Mouse (Mus musculus) hindbrain, embryonic 14.5 days (tissue): ENCODE measurements around the gene Adat2. TPM values are rescaled to one million over a fixed set of nuclear protein-coding genes. Genes with fewer than 3 reads are reported as not detected.
A peak's percentile ranks its signal among the peaks of the same experiment; 100 is the strongest.

ENCODE experiments used
- ATAC-seq: fragments of 200-750 bp; cut with Nextera tagmentation; 2 replicates; pipeline ENCODE4 v1.8.0; 2017; ENCODE audit warnings: moderate number of reproducible peaks, mild to moderate bottlenecking, moderate TSS enrichment, moderate library complexity; ENCODE audit not compliant: low FRiP score
- DNase-seq: peaks from one replicate; pipeline ENCODE4 v3.0.0-alpha.2; 2015; ENCODE audit warnings: low spot score
- H3K27ac ChIP-seq: fragments of 300-500 bp; sonication (generic); 2 replicates; pipeline ENCODE4 v1.5.1; 2014; ENCODE audit warnings: mild to moderate bottlenecking, moderate library complexity
- H3K27me3 ChIP-seq: fragments of 300-500 bp; sonication (generic); 2 replicates; pipeline ENCODE4 v1.6.1; 2014; ENCODE audit warnings: mild to moderate bottlenecking, low read length, mixed read lengths; ENCODE audit not compliant: control insufficient read depth, insufficient read depth
- H3K36me3 ChIP-seq: fragments of 300-500 bp; sonication (generic); replicated peaks from 2 replicates; pipeline ENCODE4 v1.6.1; 2014; ENCODE audit not compliant: control insufficient read depth, insufficient read depth
- H3K4me1 ChIP-seq: fragments of 300-500 bp; sonication (generic); replicated peaks from 2 replicates; pipeline ENCODE4 v1.6.1; 2014; ENCODE audit warnings: antibody characterized with exemption, low read length, mixed read lengths; ENCODE audit not compliant: control insufficient read depth, insufficient read depth
- H3K4me2 ChIP-seq: fragments of 300-500 bp; sonication (generic); replicated peaks from 2 replicates; pipeline ENCODE4 v1.6.1; 2014; ENCODE audit warnings: mild to moderate bottlenecking, moderate library complexity
- H3K4me3 ChIP-seq: fragments of 300-500 bp; sonication (generic); replicated peaks from 2 replicates; pipeline ENCODE4 v1.5.1; 2014; ENCODE audit warnings: mild to moderate bottlenecking, low read length
- H3K9ac ChIP-seq: fragments of 300-500 bp; sonication (generic); 2 replicates; pipeline ENCODE4 v1.6.1; 2014
- H3K9me3 ChIP-seq: fragments of 300-500 bp; sonication (generic); 2 replicates; pipeline ENCODE4 v1.6.1; 2016; ENCODE audit warnings: low read length; ENCODE audit not compliant: control insufficient read depth
- WGBS: fragments of 180-500 bp; shearing (Covaris S2); extraction: QIAGEN DNeasy Blood & Tissue Kit; methylation state at CpG from one replicate; pipeline ENCODE4 v1.1.7; 2014; 5-methylcytosine and 5-hydroxymethylcytosine counted together
- polyA plus RNA-seq: library from polyadenylated mRNA; unstranded; fragments of >200 nt; fragmentation: Nextera tagmentation; extraction: Ambion mirVana; gene quantifications from 2 replicates; pipeline ENCODE4 v1.2.1, GENCODE M21; 2014

The Adat2 gene
- polyA plus RNA-seq, 1 experiment from 2014 or later = 2.3 TPM

DNA sequence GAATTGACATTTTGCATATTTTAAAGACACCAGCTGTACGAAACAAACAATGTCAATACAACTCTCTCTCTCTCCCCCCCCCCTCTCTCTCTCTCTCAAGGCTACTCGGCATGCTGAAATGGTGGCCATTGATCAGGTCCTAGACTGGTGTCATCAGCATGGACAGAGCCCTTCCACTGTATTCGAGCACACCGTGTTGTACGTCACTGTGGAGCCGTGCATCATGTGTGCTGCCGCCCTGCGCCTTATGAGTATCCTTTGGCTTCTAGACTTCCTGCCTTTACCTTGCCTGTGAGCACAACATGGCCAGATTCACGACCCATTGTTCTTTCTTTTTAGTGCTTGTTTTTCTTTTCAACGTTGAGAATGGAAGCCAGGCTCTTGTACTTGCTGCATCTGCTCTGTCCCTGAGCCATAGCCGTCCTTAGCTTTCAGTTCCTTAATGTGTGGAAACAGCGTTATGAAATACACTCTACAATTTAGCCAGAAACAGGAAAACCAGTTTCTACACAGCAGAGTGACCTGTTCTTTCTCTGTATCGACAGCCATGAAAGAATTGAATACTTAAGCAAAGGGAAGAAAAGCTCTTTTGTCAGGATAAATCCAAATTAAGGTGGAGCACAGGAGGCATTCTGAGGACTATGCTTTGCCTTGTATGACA is 7.5 kb downstream of the Adat2 start:
- Histone ChIP-seq H3K4me3 (no peak overlapping the region), H3K27me3 (no peaks in the 10 kb centered on the region), H3K4me1 (0 out of 2 replicates have a peak, but pooled peaks cover 3% of the 10 kb centered on the region), H3K27ac (no peak overlapping the region), H3K9ac (no peak overlapping the region), H3K36me3 (no peaks in the 10 kb centered on the region; the same call in 1 of the 2 replicates), H3K4me2 (no peak overlapping the region), H3K9me3 (no peaks in the 10 kb centered on the region)
- no peak for ATAC-seq
- no peak for DNase-seq
- WGBS = 90% methylated on average over 13 of the region's 13 CpGs

GRCm38 (mm10) chr10:13564364-13565079 is 11.8 kb downstream of the Adat2 start:
- Histone ChIP-seq H3K9me3 (no peaks in the 10 kb centered on the region), H3K27ac (no peak overlapping the region), H3K36me3 (no peaks in the 10 kb centered on the region; the same call in 1 of the 2 replicates), H3K27me3 (no peaks in the 10 kb centered on the region), H3K4me1 (0 out of 2 replicates have a peak, but pooled peaks cover 3% of the 10 kb centered on the region), H3K4me2 (peak overlapping the region; percentile 55), H3K4me3 (peak overlapping the region; percentile 11; the same call in 1 of the 2 replicates), H3K9ac (0 out of 2 replicates have a peak overlapping the region, but pooled peaks have one; percentile 9)
- 27% methylated on average over 24 of the region's 24 CpGs for WGBS
- peak; percentile 88 for ATAC-seq
- DNase-seq = peak; percentile 83

DNA sequence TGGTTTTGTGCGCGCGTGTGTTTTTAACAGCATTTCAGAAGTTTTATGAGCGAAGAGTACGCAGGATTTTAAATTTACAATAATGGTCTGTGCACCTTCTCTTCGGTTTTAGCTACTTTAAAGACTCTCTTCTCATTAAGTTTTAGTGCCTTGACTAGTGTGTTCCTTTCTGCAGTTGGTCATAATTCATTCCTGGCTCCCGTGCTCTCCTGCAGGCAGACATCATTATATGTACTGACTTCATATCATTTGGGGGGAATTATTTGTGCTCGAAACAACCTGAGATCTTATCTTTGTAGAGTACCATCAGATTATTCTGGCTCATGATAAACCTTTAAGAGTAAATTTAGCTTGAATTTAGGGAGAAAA is 12.4 kb downstream of the Adat2 start:
- no peaks in the 10 kb centered on the region for H3K9me3 ChIP-seq
- H3K27ac ChIP-seq = no peak overlapping the region
- 0 out of 2 replicates have a peak, but pooled peaks cover 3% of the 10 kb centered on the region for H3K4me1 ChIP-seq
- DNase-seq = no peak
- H3K4me3 ChIP-seq = peak overlapping the region; percentile 11; the same call in 1 of the 2 replicates
- 54% methylated on average over 8 of the region's 8 CpGs for WGBS
- ATAC-seq = no peak
- 0 out of 2 replicates have a peak overlapping the region, but pooled peaks have one; percentile 9 for H3K9ac ChIP-seq
- H3K4me2 ChIP-seq = peak overlapping the region; percentile 55
- H3K36me3 ChIP-seq = no peaks in the 10 kb centered on the region; the same call in 1 of the 2 replicates
- H3K27me3 ChIP-seq = no peaks in the 10 kb centered on the region

DNA sequence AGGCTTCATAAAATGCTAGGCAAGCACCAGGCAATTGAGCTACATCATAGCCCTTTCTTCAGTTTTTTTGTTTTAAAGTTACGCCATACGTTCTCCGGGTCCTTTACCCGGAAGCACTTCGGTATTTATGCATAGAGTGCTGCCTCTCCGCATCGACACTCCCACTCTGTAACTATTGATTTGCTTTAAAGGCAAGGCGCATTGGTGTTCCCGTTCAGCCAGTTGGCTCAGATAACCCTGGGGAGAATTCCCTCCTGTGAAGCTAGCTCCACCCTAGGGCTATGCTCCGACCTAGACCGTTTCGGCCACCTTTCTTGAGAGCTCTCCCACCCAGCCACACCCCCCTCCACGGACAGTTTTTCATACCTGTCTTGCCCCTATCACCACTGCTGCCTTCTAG is 13.7 kb downstream of the Adat2 start:
- Histone ChIP-seq H3K36me3 (no peaks in the 10 kb centered on the region; the same call in 1 of the 2 replicates), H3K4me2 (no peak overlapping the region), H3K4me1 (0 out of 2 replicates have a peak, but pooled peaks cover 3% of the 10 kb centered on the region), H3K27me3 (no peaks in the 10 kb centered on the region), H3K9me3 (no peaks in the 10 kb centered on the region), H3K9ac (no peak overlapping the region), H3K4me3 (no peak overlapping the region), H3K27ac (no peak overlapping the region)
- no peak for DNase-seq
- 68% methylated on average over 13 of the region's 13 CpGs for WGBS
- ATAC-seq = no peak

GRCm38 (mm10) chr10:13569818-13570217 is 17.1 kb downstream of the Adat2 start:
- H3K36me3 ChIP-seq = no peaks in the 10 kb centered on the region
- H3K27ac ChIP-seq = no peak overlapping the region
- H3K9ac ChIP-seq = no peak overlapping the region
- no peaks in the 10 kb centered on the region for H3K9me3 ChIP-seq
- no peak overlapping the region for H3K4me2 ChIP-seq
- no peaks in the 10 kb centered on the region for H3K27me3 ChIP-seq
- H3K4me1 ChIP-seq = 0 out of 2 replicates have a peak, but pooled peaks cover 2% of the 10 kb centered on the region
- no peak overlapping the region for H3K4me3 ChIP-seq
- 28% methylated on average over 7 of the region's 7 CpGs for WGBS
- DNase-seq (peak; percentile 63), ATAC-seq (peak; percentile 58; the same call in 1 of the 2 replicates)

- Histone ChIP-seq H3K9ac (no peak overlapping the region), H3K4me1 (no peaks in the 10 kb centered on the region), H3K4me3 (no peak overlapping the region), H3K27me3 (no peaks in the 10 kb centered on the region), H3K9me3 (no peaks in the 10 kb centered on the region), H3K27ac (no peak overlapping the region), H3K36me3 (no peaks in the 10 kb centered on the region), H3K4me2 (no peak overlapping the region)
- 29% methylated on average over 9 of the region's 9 CpGs for WGBS
- DNase-seq (no peak), ATAC-seq (peak; percentile 50)
Measured at GRCm38 (mm10) chr10:13570697-13571538, 18.2 kb downstream of the Adat2 start.

- Histone ChIP-seq H3K4me1 (no peaks in the 10 kb centered on the region), H3K4me3 (no peak overlapping the region), H3K9me3 (no peaks in the 10 kb centered on the region), H3K9ac (no peak overlapping the region), H3K4me2 (no peak overlapping the region), H3K27me3 (no peaks in the 10 kb centered on the region), H3K27ac (no peak overlapping the region), H3K36me3 (no peaks in the 10 kb centered on the region)
- ATAC-seq (no peak), DNase-seq (no peak)
- 56% methylated on average over 10 of the region's 10 CpGs for WGBS
Measured at GRCm38 (mm10) chr10:13572003-13572402, 19.3 kb downstream of the Adat2 start.

DNA sequence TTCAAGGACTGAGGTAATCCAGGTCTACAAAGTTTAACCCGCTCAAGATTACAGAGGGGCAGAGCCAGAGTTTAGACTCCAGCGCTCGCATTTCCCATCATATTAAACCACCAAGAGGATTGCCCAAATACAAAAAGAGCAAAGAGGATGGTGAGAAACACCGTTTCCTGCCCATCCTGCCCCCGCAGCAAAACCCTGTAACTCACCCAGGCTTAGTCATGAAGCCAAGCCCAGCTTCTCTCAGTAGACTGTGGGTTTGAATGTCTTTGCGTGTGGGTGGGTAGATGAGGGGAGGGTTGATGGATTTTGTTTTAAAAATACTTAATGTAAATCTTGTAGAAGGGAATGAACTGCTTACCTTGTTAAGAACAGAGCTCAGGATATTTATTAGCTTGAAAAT is 19.7 kb downstream of the Adat2 start:
- ATAC-seq (no peak), DNase-seq (no peak)
- H3K27ac ChIP-seq = no peak overlapping the region
- H3K4me3 ChIP-seq = no peak overlapping the region
- H3K27me3 ChIP-seq = no peaks in the 10 kb centered on the region
- no peaks in the 10 kb centered on the region for H3K9me3 ChIP-seq
- H3K4me1 ChIP-seq = no peaks in the 10 kb centered on the region
- 93% methylated on average over 6 of the region's 6 CpGs for WGBS
- H3K36me3 ChIP-seq = no peaks in the 10 kb centered on the region
- no peak overlapping the region for H3K4me2 ChIP-seq
- H3K9ac ChIP-seq = no peak overlapping the region

GRCm38 (mm10) chr10:13577123-13577522 is 24.4 kb downstream of the Adat2 start:
- no peaks in the 10 kb centered on the region for H3K36me3 ChIP-seq
- no peak overlapping the region for H3K27ac ChIP-seq
- H3K4me1 ChIP-seq = no peaks in the 10 kb centered on the region
- DNase-seq = no peak
- ATAC-seq = no peak
- H3K9ac ChIP-seq = no peak overlapping the region
- H3K27me3 ChIP-seq = no peaks in the 10 kb centered on the region
- no peak overlapping the region for H3K4me3 ChIP-seq
- H3K4me2 ChIP-seq = no peak overlapping the region
- no peaks in the 10 kb centered on the region for H3K9me3 ChIP-seq
- 88% methylated on average over 7 of the region's 7 CpGs for WGBS
